Mouse (Mus musculus) CH12.LX (cell line): Measurements from ENCODE around the gene Hells. TPM values are rescaled to one million over a fixed set of nuclear protein-coding genes. Genes with fewer than 3 reads are reported as not detected.

Experiments
- DNase-seq: peaks from one replicate; pipeline ENCODE4 v3.0.0-alpha.2; 2013; ENCODE audit errors: extremely low read depth
- H3K27ac ChIP-seq: 2 replicates; pipeline ENCODE4 v1.5.1; 2012; ENCODE audit warnings: low read depth, mild to moderate bottlenecking, control low read depth, moderate library complexity; ENCODE audit not compliant: insufficient read depth
- H3K27me3 ChIP-seq: replicated peaks from 2 replicates; pipeline ENCODE3; 2012; ENCODE audit warnings: inconsistent platforms
- H3K36me3 ChIP-seq, 2 experiments: replicated peaks in 1 of 2; 2 replicates each; pipeline versions ENCODE3 to v1.6.1; 2012; ENCODE audit warnings: inconsistent platforms in 1 of 2, low read length in 1 of 2, mild to moderate bottlenecking in 1 of 2, mixed read lengths in 1 of 2, moderate library complexity in 1 of 2; ENCODE audit not compliant: control insufficient read depth in 1 of 2, insufficient read depth in 1 of 2
- H3K4me1 ChIP-seq, 2 experiments: 2 replicates each; pipeline ENCODE4 v1.6.1; 2012; ENCODE audit warnings: inconsistent platforms in 1 of 2, moderate library complexity in 1 of 2; ENCODE audit not compliant: insufficient read depth in 2 of 2, control insufficient read depth in 1 of 2
- H3K4me2 ChIP-seq: 2 replicates; pipeline ENCODE4 v1.6.1; 2012; ENCODE audit warnings: low read depth, mild to moderate bottlenecking, control low read depth; ENCODE audit not compliant: poor library complexity, insufficient read depth, severe bottlenecking
- H3K4me3 ChIP-seq, 3 experiments: fragments of 150-350 bp in 1 of 3; sonication (generic) in 1 of 3; replicated peaks in 1 of 3; 2 replicates each; pipeline versions ENCODE3 to v1.5.1; 2011 to 2012; ENCODE audit warnings: low read depth in 2 of 3, low read length in 2 of 3, mild to moderate bottlenecking in 2 of 3, moderate library complexity in 2 of 3, control low read depth in 1 of 3, improper control_type of control experiment in 1 of 3, inconsistent platforms in 1 of 3, mixed read lengths in 1 of 3; ENCODE audit not compliant: poor library complexity in 1 of 3
- H3K79me2 ChIP-seq: replicated peaks from 2 replicates; pipeline ENCODE4 v1.6.1; 2012; ENCODE audit warnings: mild to moderate bottlenecking, moderate library complexity; ENCODE audit not compliant: control insufficient read depth, poor library complexity, insufficient read depth, severe bottlenecking; ENCODE audit errors: extremely low read depth
- H3K9ac ChIP-seq: 2 replicates; pipeline ENCODE4 v1.6.1; 2012; ENCODE audit warnings: low read depth, mild to moderate bottlenecking, control low read depth, moderate library complexity; ENCODE audit not compliant: insufficient read depth
- H3K9me3 ChIP-seq: replicated peaks from 2 replicates; pipeline ENCODE3; 2012; ENCODE audit warnings: low read length, inconsistent platforms, mixed read lengths
- BHLHE40 ChIP-seq: IDR thresholded peaks from 2 replicates; pipeline ENCODE4 v1.6.1; 2011; ENCODE audit warnings: mild to moderate bottlenecking, low read depth, low read length, improper control_type of control experiment
- CHD2 ChIP-seq: IDR thresholded peaks from 2 replicates; pipeline ENCODE4 v1.6.1; 2011; ENCODE audit warnings: low read length, improper control_type of control experiment
- CTCF ChIP-seq, 2 experiments: IDR thresholded peaks in 1 of 2; conservative IDR thresholded peaks in 1 of 2; 2 replicates each; pipeline ENCODE4 v1.5.1; 2011 to 2012; ENCODE audit warnings: low read depth in 2 of 2, low read length in 2 of 2, improper control_type of control experiment in 1 of 2, inconsistent platforms in 1 of 2, mild to moderate bottlenecking in 1 of 2, moderate library complexity in 1 of 2
- JUND ChIP-seq: conservative IDR thresholded peaks from 2 replicates; pipeline ENCODE4 v1.6.1; 2011; ENCODE audit warnings: low read depth, low read length, improper control_type of control experiment
- KAT2A ChIP-seq: IDR thresholded peaks from 2 replicates; pipeline ENCODE4 v1.6.1; 2012; ENCODE audit warnings: low read length, improper control_type of control experiment, inconsistent platforms; ENCODE audit not compliant: insufficient replicate concordance
- MEF2A ChIP-seq: IDR thresholded peaks from 2 replicates; pipeline ENCODE4 v1.6.1; 2014; ENCODE audit warnings: low read depth, mild to moderate bottlenecking, inconsistent platforms, low read length, improper control_type of control experiment, borderline replicate concordance
- MYC ChIP-seq: IDR thresholded peaks from 2 replicates; pipeline ENCODE4 v1.6.1; 2011; ENCODE audit warnings: low read depth, mild to moderate bottlenecking, improper control_type of control experiment, low read length
- RAD21 ChIP-seq: IDR thresholded peaks from 2 replicates; pipeline ENCODE4 v1.6.1; 2011; ENCODE audit warnings: low read depth, mild to moderate bottlenecking, low read length, improper control_type of control experiment, moderate library complexity
- SMC3 ChIP-seq: IDR thresholded peaks from 2 replicates; pipeline ENCODE4 v1.6.1; 2011; ENCODE audit warnings: low read depth, low read length, improper control_type of control experiment
- ZKSCAN1 ChIP-seq: IDR thresholded peaks from 2 replicates; pipeline ENCODE4 v1.6.1; 2012; ENCODE audit warnings: low read depth, inconsistent platforms, low read length, improper control_type of control experiment, borderline replicate concordance
- ZNF384 ChIP-seq: IDR thresholded peaks from 2 replicates; pipeline ENCODE4 v1.6.1; 2012; ENCODE audit warnings: low read depth, low read length, improper control_type of control experiment, inconsistent platforms
- dilution Hi-C: fragments of 300-500 bp; cut with MboI; formaldehyde crosslinking; loops from 2 replicates; pipeline ENCODE4 v1.14.3; 2020; ENCODE audit warnings: low sequenced_read_pairs; ENCODE audit not compliant: extremely low pct_unique_long_range_greater_than_20kb, extremely low pct_ligation_motif_present
- in situ Hi-C: fragments of 300-500 bp; cut with MboI; formaldehyde crosslinking; loops from 3 replicates; pipeline ENCODE4 v1.14.3; 2019; ENCODE audit warnings: low sequenced_read_pairs, low pct_ligation_motif_present, low pct_unique_long_range_greater_than_20kb, mixed read lengths
- polyA plus RNA-seq: library from polyadenylated mRNA; unstranded; fragments of >175 nt; gene quantifications from 2 replicates; pipeline ENCODE4 v1.2.1, GENCODE M21; 2012; ENCODE audit warnings: low read depth; ENCODE audit not compliant: insufficient read length
- total RNA-seq, 2 experiments: library from RNA; depleted of rRNA; stranded (reverse); fragments of 300-350 nt in 1 of 2; fragments of >200 nt in 1 of 2; gene quantifications; 2 replicates each; pipeline ENCODE4 v1.2.3; 2012 to 2014

Gene Hells
- total and polyA plus RNA-seq, 3 experiments, result 73.2 to 393 (median 131) TPM

- dilution Hi-C loops (no loop called here), in situ Hi-C loops (no loop called here)
- Histone ChIP-seq H3K4me2 (no peak overlapping the region), H3K4me3 (no peak overlapping the region), H3K9me3 (no peaks in the 10 kb centered on the region), H3K79me2 (no peaks in the 10 kb centered on the region), H3K27ac (no peak overlapping the region), H3K4me1 (no peaks in the 10 kb centered on the region), H3K9ac (no peak overlapping the region), H3K36me3 (peaks cover 4 to 26% of the 10 kb centered on the region in 2 experiments), H3K27me3 (no peaks in the 10 kb centered on the region)
- no peak for DNase-seq
- TF ChIP-seq ZNF384 (no peak), CHD2 (no peak), KAT2A (no peak), MEF2A (no peak), JUND (no peak), ZKSCAN1 (no peak), MYC (no peak)
Measured at GRCm38 (mm10) chr19:38913786-38914185, 16.9 kb upstream of the Hells start.

DNA sequence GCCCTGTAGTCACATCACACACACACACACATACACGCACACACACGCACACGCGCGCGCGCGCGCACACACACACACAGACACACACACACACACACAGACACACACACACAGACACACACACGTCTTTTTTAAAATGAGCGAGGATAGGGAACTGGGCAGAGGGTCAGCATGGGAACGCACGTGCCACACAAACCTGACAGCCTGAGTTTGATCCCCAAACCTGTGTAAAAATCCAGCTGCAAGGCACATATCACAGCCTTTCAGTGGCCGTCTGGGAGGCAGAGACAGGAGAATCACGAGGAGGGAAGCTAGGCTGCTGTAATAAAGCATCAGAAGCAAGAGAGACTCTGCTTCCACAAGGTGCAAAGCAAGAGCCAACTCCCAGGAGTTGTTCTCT is 15.8 kb upstream of the Hells start:
- Histone ChIP-seq H3K27ac (no peak overlapping the region), H3K9ac (no peak overlapping the region), H3K27me3 (no peaks in the 10 kb centered on the region), H3K79me2 (no peaks in the 10 kb centered on the region), H3K36me3 (peaks cover 4 to 28% of the 10 kb centered on the region in 2 experiments), H3K9me3 (no peaks in the 10 kb centered on the region), H3K4me2 (no peak overlapping the region), H3K4me3 (no peak overlapping the region), H3K4me1 (no peaks in the 10 kb centered on the region)
- DNase-seq, result no peak
- no peak for TF ChIP-seq ZKSCAN1
- no peak for TF ChIP-seq MYC
- TF ChIP-seq BHLHE40, result no peak
- in situ Hi-C loops (no loop called here), dilution Hi-C loops (no loop called here)

DNA sequence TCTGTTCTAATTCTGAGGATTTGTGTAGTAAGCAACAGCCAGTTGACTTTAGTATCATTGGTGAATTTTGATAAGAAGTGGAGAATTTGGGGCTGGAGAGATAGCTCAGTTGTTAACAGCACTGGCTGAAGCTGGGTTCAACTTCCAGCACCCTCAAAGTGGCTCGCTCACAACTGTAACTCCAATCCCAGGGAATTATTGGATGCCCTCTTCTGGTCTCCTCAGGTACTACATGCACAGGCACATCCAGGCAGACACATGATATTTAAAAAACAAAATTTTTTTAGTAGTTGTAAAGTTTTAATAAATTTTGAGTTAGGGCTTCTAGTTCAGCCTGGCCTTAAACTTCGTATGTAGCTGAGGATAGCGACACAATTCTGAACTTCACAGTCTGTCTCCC is 15.0 kb upstream of the Hells start:
- H3K4me1 ChIP-seq, result no peaks in the 10 kb centered on the region
- TF ChIP-seq BHLHE40 (no peak), CTCF (conservative IDR thresholded peaks at IDR 0.05 in 1 of 2, IDR thresholded peaks at IDR 0.05 in 1 of 2; ENCODE audit: low read depth in 2 of 2, low read length in 2 of 2) (peak; percentile 50 to 69), SMC3 (peak; percentile 43), RAD21 (peak; percentile 18)
- TF ChIP-seq, all 38 proteins: peak for 3

More for the DNA sequence above, 15.0 kb upstream of the Hells start:
- H3K79me2 ChIP-seq, result no peaks in the 10 kb centered on the region
- H3K27me3 ChIP-seq, result no peaks in the 10 kb centered on the region
- H3K36me3 ChIP-seq, result peaks cover 4 to 27% of the 10 kb centered on the region in 2 experiments
- dilution Hi-C loops, result no loop called here
- peak; percentile 34 for DNase-seq
- H3K27ac ChIP-seq, result no peak overlapping the region
- no peak overlapping the region for H3K4me2 ChIP-seq
- no peaks in the 10 kb centered on the region for H3K9me3 ChIP-seq
- in situ Hi-C loops, result no loop called here
- H3K4me3 ChIP-seq, result no peak overlapping the region
- H3K9ac ChIP-seq, result no peak overlapping the region
